Mouse (Mus musculus) small intestine, adult 2 months (tissue): Measurements from ENCODE around the gene Smarce1.

Experiments
- CTCF ChIP-seq: fragments of 200-500 bp; IDR thresholded peaks from 2 replicates; pipeline ENCODE4 v1.5.1; 2012; ENCODE audit warnings: low read depth, mild to moderate bottlenecking, control low read depth, inconsistent platforms, low read length, moderate library complexity, mixed read lengths; ENCODE audit not compliant: insufficient replicate concordance, insufficient read length; ENCODE audit errors: extremely low read depth
- POLR2A ChIP-seq: fragments of 200-500 bp; IDR thresholded peaks from 2 replicates; pipeline ENCODE4 v1.6.1; 2012; ENCODE audit warnings: low read depth, mild to moderate bottlenecking, control low read depth, inconsistent platforms, low read length, moderate library complexity

- no peak for TF ChIP-seq CTCF
- TF ChIP-seq POLR2A: no peak
These were observed 44.0 kb downstream of the Smarce1 start for GRCm38 (mm10) chr11:99186836-99187235.
